Mouse (Mus musculus) ovary, postnatal 10 days (tissue): ENCODE measurements around the gene Vmn1r2.
"Not testable (repeated sequence)": the region's sequence is repeated elsewhere in the genome, so short reads cannot be mapped to it uniquely, and the experiment has no call there.

Experiments
- DNase-seq: peaks from one replicate; pipeline ENCODE4 v3.0.0; 2022; ENCODE audit warnings: low spot score

The Vmn1r2 gene

DNA sequence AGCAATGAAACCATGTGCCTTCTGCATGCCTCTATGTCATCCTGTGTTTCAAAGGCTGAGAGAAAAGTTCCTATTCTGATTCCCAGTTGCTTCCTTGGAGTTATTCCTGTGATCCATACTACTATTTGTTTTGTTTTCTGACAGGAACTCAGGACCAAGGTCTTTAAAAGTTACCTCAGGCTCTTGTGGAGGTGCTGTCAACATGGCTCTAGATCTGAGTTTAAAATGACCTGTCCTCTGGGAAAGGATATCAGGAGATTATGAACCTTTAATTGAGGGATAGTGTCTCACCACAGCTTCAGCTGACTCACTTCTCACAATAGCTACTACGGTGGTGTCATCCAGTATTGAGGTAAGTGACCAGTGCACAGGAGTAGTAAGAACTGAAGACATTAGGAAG is at the start of gene Vmn1r2:
Vmn1r2 (plus strand) TSS at position 301 of the 400 bp plus-strand sequence.
- not testable (repeated sequence) for DNase-seq

DNA sequence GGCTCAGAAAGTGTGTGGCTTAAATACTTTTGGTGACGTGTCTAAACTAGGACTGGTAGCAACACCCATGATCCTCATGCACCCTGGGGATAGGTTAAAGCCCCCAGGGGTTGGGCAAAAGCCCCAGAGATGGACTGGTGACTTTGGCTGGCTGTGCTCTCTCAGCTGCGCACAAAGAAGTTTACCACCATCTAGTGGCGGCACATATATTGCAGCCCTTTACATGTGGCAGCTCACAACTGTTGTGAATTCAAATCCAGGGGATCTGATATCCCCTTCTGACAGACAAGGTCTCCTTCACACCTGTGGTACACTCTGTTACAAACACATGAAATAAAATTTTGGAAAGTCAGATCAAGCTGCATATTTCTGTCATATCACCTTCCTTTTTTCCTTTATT is 19.2 kb upstream of the Vmn1r2 start:
- not testable (repeated sequence) for DNase-seq

DNA sequence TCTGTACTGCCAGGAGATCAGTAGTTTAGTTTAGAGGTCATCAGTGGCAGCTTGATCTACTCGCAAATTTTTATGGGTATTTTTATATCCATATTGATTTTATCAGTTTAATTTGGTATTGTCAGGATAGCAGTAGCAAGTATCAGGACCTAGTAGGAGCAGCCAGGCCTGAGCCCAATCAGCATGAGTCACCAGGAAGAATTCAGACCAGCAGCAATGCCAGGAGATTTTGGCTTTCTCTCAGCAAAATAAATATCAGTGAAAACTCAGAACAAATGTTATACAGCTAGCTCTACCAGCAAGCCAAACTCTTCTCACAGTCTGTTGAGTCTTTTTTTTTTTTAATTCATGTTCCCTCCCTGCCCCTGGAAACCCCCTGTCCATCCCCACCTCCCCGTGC is 13.8 kb upstream of the Vmn1r2 start:
- not testable (repeated sequence) for DNase-seq

DNA sequence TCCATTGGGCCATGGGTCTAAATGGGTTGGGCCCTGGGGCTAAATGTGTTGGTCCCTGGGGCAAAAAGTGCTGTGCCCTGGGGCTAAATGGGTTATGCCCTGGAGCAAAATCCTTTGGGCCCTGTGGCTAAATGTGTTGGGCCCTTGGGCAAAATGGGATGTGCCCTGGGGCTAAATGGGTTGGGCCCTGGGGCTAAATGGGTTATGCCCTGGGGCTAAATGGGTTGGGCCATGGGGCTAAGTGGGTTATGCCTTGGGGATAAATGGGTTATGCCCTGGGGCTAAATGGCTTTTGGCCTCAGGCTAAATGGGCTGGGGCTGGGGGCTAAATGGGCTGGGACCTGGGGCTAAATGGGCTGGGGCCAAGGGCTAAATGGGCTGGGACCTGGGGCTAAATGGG is 2.7 kb upstream of the Vmn1r2 start:
- not testable (repeated sequence) for DNase-seq

DNA sequence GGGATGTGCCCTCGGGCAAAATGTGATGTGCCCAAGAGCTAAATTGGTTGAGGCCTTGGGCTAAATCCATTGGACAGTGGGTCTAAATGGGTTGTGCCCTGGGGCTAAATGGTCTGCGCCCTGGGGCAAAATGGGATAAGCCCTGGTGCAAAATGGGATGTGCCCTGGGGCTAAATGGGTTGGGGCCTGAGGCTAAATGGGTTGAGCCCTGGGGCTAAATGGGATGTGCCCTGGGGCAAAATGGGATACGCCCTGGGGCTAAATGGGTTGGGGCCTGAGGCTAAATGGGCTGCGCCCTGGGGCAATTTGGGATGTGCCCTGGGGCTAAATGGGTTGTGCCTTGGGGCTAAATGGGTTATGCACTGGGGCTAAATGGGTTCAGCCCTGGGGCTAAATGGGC is 2.1 kb upstream of the Vmn1r2 start:
- no peak for DNase-seq

DNA sequence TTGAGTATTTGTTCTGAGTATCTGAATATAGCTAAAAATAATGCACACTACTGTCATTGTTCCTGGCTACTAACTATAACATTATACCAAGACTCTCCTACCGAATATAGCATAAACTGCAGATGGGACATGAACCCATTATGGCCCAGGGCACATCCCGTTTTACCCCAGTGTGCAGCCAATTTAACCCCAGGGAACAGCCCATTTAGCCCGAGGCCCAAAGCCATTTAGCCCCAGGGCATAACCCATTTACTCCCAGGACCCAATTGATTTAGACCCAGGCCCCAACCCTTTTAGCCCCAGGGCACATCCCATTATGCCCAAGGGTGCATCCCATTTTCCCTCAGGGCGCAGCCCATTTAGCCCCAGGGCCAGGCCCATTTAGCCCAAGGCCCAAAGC is 7.5 kb downstream of the Vmn1r2 start:
- DNase-seq, result not testable (repeated sequence)

DNA sequence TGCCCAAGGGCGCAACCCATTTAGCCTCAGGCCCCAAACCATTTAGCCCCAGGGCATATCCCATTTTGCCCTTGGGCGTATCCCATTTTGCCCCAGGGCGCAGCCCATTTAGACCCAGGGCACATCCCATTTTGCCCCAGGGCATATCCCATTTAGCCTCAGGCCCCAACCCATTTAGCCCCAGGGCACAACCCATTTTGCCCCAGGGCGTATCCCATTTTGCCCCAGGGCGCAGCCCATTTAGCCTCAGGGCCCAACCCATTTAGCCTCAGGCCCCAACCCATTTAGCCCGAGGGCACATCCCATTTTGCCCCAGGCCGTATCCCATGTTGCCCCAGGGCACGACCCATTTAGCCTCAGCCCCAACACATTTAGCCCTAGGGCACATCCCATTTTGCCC is 8.6 kb downstream of the Vmn1r2 start:
- not testable (repeated sequence) for DNase-seq

DNA sequence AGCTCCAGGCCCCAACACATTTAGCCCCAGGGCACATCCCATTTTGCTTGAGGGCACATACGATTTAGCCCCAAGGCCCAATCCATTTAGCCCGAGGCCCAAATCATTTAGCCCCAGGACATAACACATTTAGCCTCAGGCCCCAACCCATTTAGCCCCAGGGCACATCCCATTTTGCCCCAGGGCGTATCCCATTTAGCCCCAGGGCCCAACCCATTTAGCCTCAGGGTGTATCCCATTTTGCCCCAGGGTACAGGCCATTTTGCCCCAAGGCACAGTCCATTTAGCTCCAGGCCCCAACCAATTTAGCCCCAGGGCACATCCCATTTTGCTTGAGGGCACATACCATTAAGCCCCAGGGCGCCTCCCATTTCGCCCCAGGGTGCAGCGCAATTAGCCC is 9.1 kb downstream of the Vmn1r2 start:
- not testable (repeated sequence) for DNase-seq

DNA sequence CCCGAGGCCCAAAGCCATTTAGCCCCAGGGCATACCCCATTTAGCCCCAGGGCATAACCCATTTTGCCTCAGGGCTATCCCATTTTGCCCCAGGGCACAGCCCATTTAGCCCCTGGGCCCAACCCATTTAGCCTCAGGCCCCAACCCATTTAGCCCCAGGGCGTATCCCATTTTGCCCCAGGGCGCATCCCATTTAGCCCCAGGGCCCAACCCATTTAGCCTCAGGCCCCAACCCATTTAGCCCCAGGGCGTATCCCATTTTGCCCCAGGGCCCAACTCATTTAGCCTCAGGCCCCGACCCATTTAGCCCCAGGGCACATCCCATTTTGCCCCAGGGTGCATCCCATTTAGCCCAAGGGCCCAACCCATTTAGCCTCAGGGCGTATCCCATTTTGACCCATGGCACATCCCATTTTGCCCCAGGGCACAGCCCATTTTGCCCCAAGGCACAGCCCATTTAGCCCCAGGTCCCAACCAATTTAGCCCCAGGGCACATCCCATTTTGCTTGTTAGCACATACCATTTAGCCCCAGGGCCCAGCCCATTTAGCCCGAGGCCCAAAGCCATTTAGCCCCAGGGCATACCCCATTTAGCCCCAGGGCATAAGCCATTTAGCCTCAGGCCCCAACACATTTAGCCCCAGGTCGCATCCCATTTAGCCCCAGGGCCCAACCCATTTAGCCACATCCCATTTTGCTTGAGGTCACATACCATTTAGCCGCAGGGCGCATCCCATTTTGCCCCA is 9.8 kb downstream of the Vmn1r2 start:
- not testable (repeated sequence) for DNase-seq

DNA sequence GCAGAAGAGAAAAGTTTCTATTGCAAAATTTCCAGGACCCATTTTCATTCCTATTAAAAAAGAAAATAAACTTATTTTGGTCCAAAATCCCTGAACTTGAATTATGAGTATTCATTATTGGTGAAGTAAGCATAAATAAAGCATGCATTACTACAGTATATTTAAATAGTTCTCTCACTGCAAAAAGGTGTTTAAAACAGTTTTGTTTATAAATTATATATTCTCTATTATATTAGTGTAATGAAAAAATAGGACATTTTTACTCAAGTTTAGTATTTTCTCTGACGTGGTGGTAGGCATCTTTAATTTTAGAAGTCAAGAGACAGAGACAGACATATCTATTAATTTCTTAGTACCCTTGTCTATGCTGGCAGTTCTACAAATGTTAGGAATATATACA is 18.1 kb downstream of the Vmn1r2 start, which contains the start of gene Vmn1r3:
Vmn1r3 (minus strand) TSS at position 101 of the 400 bp plus-strand sequence.
- not testable (repeated sequence) for DNase-seq

DNA sequence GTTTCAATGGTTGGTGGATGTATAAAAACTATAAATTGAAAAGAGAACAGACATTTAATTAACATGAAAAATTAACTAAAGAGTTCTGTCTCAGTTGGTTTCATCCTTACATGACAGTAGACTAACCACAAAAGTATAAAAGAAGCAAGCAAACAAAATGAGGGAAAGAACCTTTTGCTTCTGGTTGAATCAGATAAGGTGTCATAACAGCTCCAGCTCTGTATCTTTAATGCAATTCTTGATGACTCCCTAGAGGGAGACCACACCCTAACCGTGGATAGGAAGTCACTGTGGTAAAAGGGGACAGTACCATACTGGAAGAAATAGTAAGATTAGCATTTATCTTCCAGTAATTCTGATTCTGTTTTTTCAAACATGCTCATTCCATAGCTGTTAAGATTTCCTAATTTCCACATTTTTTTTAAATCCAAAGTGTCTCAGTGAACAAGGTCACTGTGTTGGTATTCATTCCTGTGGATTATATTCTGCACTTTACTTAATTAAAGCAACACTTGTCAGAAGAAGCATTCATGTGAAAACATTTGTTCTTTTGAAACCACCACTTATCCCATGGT is 42.6 kb downstream of the Vmn1r2 start:
- DNase-seq, result not testable (repeated sequence)

DNA sequence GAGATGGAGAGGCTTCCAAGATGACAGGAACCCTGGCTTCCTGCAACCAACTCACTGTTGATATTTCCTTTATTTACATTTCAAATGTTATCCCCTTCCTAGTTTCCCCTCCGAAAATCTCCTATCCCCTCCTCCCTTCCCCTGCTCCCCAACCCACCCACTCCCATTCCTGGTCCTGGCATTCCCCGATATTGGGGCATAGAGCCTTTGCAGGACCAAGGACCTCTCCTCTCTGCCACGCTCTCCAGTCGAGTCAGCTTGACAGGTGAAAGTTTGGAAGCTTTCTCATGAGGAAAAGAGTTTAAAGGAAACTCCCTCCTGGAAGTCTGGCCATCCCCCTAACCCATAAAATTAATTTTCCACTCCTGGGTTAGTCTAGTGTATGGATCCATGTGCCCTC is 46.2 kb downstream of the Vmn1r2 start:
- not testable (repeated sequence) for DNase-seq

DNA sequence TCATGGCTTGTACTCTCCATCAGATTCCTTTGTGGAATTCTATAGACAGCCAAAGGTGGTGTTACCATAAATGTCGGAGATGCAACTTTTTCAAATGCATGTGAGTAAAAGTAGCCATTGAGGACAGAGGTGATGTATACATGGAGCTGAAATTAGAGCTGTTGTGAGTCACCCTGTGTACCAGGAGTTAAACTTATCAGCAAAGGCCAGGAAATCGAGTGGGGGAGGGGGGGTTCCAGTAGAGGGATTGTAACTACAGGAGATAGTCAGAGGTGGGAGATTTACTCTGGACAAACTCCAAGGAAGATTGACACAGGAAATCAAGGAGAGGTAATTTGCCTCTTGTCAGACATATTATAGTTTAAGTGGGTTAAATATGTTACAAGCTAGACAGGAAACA is 49.3 kb downstream of the Vmn1r2 start:
- DNase-seq, result not testable (repeated sequence)
